Mouse (Mus musculus) B cell, adult (primary cell): Measurements from ENCODE around the gene Dnmbp. TPM values are rescaled to one million over a fixed set of nuclear protein-coding genes. Genes with fewer than 3 reads are reported as not detected.

Experiments used
- total RNA-seq: library from RNA; stranded (reverse); gene quantifications from 4 replicates; pipeline ENCODE4 v1.2.4, GENCODE M21; 2023; ENCODE audit not compliant: inconsistent age

The Dnmbp gene
- 8.9 to 10.6 TPM (median 10.1 TPM) in 4 replicates for total RNA-seq

DNA sequence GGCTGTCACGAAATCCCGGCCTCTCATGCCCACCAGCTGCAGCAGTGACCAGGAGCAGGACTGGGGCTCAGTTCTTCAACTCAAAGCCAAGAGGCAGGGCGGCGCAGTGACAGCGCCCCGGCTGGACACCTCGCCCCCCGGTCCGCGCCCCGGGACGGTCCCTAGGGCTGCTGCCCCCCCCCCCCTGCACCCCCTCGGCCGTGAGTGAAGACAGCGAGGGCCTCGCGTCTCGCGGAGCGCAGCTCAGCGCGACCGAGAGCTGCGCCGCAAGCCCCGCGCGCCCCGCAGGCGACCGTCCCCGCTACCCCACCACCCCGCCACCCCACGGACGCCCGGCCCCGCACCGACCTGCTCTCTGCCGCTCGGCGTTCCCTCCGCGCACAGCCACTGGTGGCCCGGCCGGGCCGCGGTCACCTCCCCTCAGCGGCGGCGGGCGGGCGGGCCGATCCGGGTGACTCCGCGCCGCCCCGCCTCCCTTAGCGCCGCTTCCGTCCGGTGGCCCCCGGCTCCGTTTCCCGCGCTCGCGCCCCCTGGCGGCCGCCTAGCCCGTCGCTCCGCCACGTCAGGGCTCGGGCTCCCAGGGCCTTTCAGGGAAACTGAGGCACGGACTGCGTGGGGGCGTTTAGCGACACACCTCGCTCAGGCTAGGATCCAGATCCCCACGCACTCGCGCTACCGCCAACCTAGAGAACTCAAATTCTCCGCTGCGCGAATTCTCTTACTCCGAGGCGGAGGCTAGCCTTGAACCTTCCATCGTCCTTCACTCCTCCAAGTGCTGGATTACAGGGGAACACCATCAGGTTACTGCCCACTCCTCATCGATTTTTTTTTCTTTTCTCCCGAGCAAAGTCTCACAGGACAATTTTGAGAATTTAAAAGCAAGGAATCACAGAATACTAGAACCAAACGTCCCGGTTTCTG, at the start of gene Dnmbp:
Dnmbp (minus strand) TSS at position 423 of the 921 bp plus-strand sequence.

GRCm38 (mm10) chr19:43986069-43986794, 46.2 kb upstream of the Dnmbp start, which contains the start of gene Cpn1:
Cpn1 (minus strand) TSS chr19:43986556.

Other genes with a start within 250 kb of the Dnmbp start
- gene Cutc, start 187.2 kb downstream of the Dnmbp start, total RNA-seq: 15.8 to 17.9 TPM (median 16.6 TPM) in 4 replicates
- 11.7 to 19.1 TPM (median 16.8 TPM) in 4 replicates for gene Cox15, start 187.2 kb downstream of the Dnmbp start, total RNA-seq
- gene Abcc2, start 158.0 kb downstream of the Dnmbp start, total RNA-seq: not detected in 4 replicates
- gene Cpn1, start 46.4 kb upstream of the Dnmbp start, total RNA-seq: not detected in 4 replicates
- not detected in 4 replicates for gene Cyp2c23, start 89.0 kb upstream of the Dnmbp start, total RNA-seq
- 20.7 to 22.3 TPM (median 22.1 TPM) in 4 replicates for gene Erlin1, start 129.6 kb upstream of the Dnmbp start, total RNA-seq
- 77.9 to 88.7 TPM (median 85.6 TPM) in 4 replicates for gene Chuk, start 167.3 kb upstream of the Dnmbp start, total RNA-seq
- gene Cwf19l1, start 195.7 kb upstream of the Dnmbp start, total RNA-seq: 27.2 to 32.4 TPM (median 30.7 TPM) in 4 replicates
- 86.7 to 110 TPM (median 93.0 TPM) in 4 replicates for gene Bloc1s2, start 206.3 kb upstream of the Dnmbp start, total RNA-seq